Mouse (Mus musculus) duodenum, adult 2 months (tissue): ENCODE measurements around the gene Klk4. TPM values are rescaled to one million over a fixed set of nuclear protein-coding genes. Genes with fewer than 3 reads are reported as not detected.

Source experiments
- polyA plus RNA-seq: library from polyadenylated mRNA; depleted of rRNA; stranded (reverse); fragments of >200 nt; gene quantifications from 2 replicates; pipeline ENCODE4 v1.2.3, GENCODE M21; 2012; ENCODE audit warnings: low replicate concordance; rRNA removed

The Klk4 gene
- not detected in 2 replicates for polyA plus RNA-seq

GRCm38 (mm10) chr7:43880912-43881311 lies at the start of gene Klk4:
Gene Klk4 (plus strand): TSS chr7:43881160.

GRCm38 (mm10) chr7:43841701-43842100 lies 39.3 kb upstream of the Klk4 start, which contains the start of gene Klk5:
Gene Klk5 (plus strand): TSS chr7:43841971.

GRCm38 (mm10) chr7:43933440-43933839 lies 52.5 kb downstream of the Klk4 start, which contains the start of gene Klk15:
Gene Klk15 (plus strand): TSS chr7:43933740.

Other genes with a start within 250 kb of the Klk4 start
- gene Ceacam18, start 246.5 kb upstream of the Klk4 start, polyA plus RNA-seq: 46.9 and 47.2 TPM in 2 replicates
- gene Siglece, start 221.0 kb upstream of the Klk4 start, polyA plus RNA-seq: 2.9 and 5.0 TPM in 2 replicates
- gene Ctu1, start 209.1 kb upstream of the Klk4 start, polyA plus RNA-seq: 7.8 and 10.7 TPM in 2 replicates
- gene Klk14, start 190.7 kb upstream of the Klk4 start, polyA plus RNA-seq: 0.08 and 0.09 TPM in 2 replicates
- gene Klk13, start 168.6 kb upstream of the Klk4 start, polyA plus RNA-seq: not detected in 2 replicates
- not detected in 2 replicates for gene Klk12, start 112.3 kb upstream of the Klk4 start, polyA plus RNA-seq
- gene Klk11, start 106.6 kb upstream of the Klk4 start, polyA plus RNA-seq: 0.21 TPM in 1 of 2 replicates, not detected in the other
- gene Klk10, start 100.1 kb upstream of the Klk4 start, polyA plus RNA-seq: 0.28 and 0.37 TPM in 2 replicates
- gene Klk9, start 89.3 kb upstream of the Klk4 start, polyA plus RNA-seq: not detected in 2 replicates
- gene Klk8, start 83.6 kb upstream of the Klk4 start, polyA plus RNA-seq: 1.2 and 2.8 TPM in 2 replicates
- not detected in 2 replicates for gene Klk7, start 69.9 kb upstream of the Klk4 start, polyA plus RNA-seq
- gene Klk6, start 56.7 kb upstream of the Klk4 start, polyA plus RNA-seq: not detected in 2 replicates
- not detected in 2 replicates for gene Klk5, start 39.2 kb upstream of the Klk4 start, polyA plus RNA-seq
- gene Klk15, start 52.6 kb downstream of the Klk4 start, polyA plus RNA-seq: not detected in 2 replicates
- not detected in 2 replicates for gene Klk1b8, start 69.5 kb downstream of the Klk4 start, polyA plus RNA-seq
- gene Klk1b1, start 85.6 kb downstream of the Klk4 start, polyA plus RNA-seq: not detected in 2 replicates
- gene Klk1b9, start 94.9 kb downstream of the Klk4 start, polyA plus RNA-seq: not detected in 2 replicates
- 0.49 TPM in 1 of 2 replicates, not detected in the other for gene Klk1b11, start 114.7 kb downstream of the Klk4 start, polyA plus RNA-seq
- not detected in 2 replicates for gene Klk1b26, start 131.0 kb downstream of the Klk4 start, polyA plus RNA-seq
- 0.14 and 0.25 TPM in 2 replicates for gene Klk1b27, start 171.1 kb downstream of the Klk4 start, polyA plus RNA-seq
- gene Klk1b21, start 221.2 kb downstream of the Klk4 start, polyA plus RNA-seq: not detected in 2 replicates
- gene Klk1b22, start 231.5 kb downstream of the Klk4 start, polyA plus RNA-seq: not detected in 2 replicates